Mouse (Mus musculus) limb, embryonic 14.5 days (tissue): ENCODE measurements around the gene Tmem50a. TPM values are rescaled to one million over a fixed set of nuclear protein-coding genes. Genes with fewer than 3 reads are reported as not detected.

Source experiments
- ATAC-seq: fragments of 200-750 bp; cut with Nextera tagmentation; 2 replicates; pipeline ENCODE4 v1.8.0; 2017; ENCODE audit warnings: low read depth, moderate number of reproducible peaks, moderate TSS enrichment; ENCODE audit not compliant: low FRiP score
- DNase-seq: peaks from one replicate; pipeline ENCODE4 v3.0.0-alpha.2; 2015; ENCODE audit warnings: low spot score
- H3K27ac ChIP-seq: fragments of 300-500 bp; sonication (generic); replicated peaks from 2 replicates; pipeline ENCODE4 v1.5.1; 2014; ENCODE audit warnings: low read depth, mild to moderate bottlenecking, low read length, moderate library complexity, mixed read lengths
- H3K27me3 ChIP-seq: fragments of 300-500 bp; sonication (generic); 2 replicates; pipeline ENCODE4 v1.6.1; 2014; ENCODE audit warnings: low read length, mixed read lengths; ENCODE audit not compliant: control insufficient read depth, insufficient read depth
- H3K36me3 ChIP-seq: fragments of 300-500 bp; sonication (generic); 2 replicates; pipeline ENCODE4 v1.6.1; 2014; ENCODE audit warnings: mild to moderate bottlenecking, low read length, moderate library complexity, mixed read lengths; ENCODE audit not compliant: control insufficient read depth, insufficient read depth
- H3K4me1 ChIP-seq: fragments of 300-500 bp; sonication (generic); 2 replicates; pipeline ENCODE4 v1.6.1; 2014; ENCODE audit warnings: antibody characterized with exemption, low read length, mixed read lengths; ENCODE audit not compliant: control insufficient read depth, insufficient read depth
- H3K4me2 ChIP-seq: fragments of 300-500 bp; sonication (generic); replicated peaks from 2 replicates; pipeline ENCODE4 v1.6.1; 2014; ENCODE audit warnings: low read depth, mild to moderate bottlenecking, low read length, moderate library complexity; ENCODE audit not compliant: severe bottlenecking
- H3K4me3 ChIP-seq: fragments of 300-500 bp; sonication (generic); replicated peaks from 2 replicates; pipeline ENCODE4 v1.5.1; 2014; ENCODE audit warnings: low read length
- H3K9ac ChIP-seq: fragments of 300-500 bp; sonication (generic); 2 replicates; pipeline ENCODE4 v1.6.1; 2014; ENCODE audit warnings: mild to moderate bottlenecking, low read depth, low read length, moderate library complexity; ENCODE audit not compliant: severe bottlenecking
- H3K9me3 ChIP-seq: fragments of 300-500 bp; sonication (generic); 2 replicates; pipeline ENCODE4 v1.6.1; 2016; ENCODE audit warnings: low read length; ENCODE audit not compliant: control insufficient read depth
- POLR2A ChIP-seq: fragments of 200-500 bp; IDR thresholded peaks from 2 replicates; pipeline ENCODE4 v1.8.0; 2012; ENCODE audit warnings: inconsistent platforms, mild to moderate bottlenecking, moderate library complexity, borderline replicate concordance; ENCODE audit not compliant: insufficient read depth, insufficient read length; ENCODE audit errors: extremely low read depth
- WGBS: fragments of 180-500 bp; shearing (Covaris S2); extraction: QIAGEN DNeasy Blood & Tissue Kit; methylation state at CpG from one replicate; pipeline ENCODE4 v1.1.7; 2014; 5-methylcytosine and 5-hydroxymethylcytosine counted together
- polyA plus RNA-seq, 2 experiments: library from polyadenylated mRNA; depleted of rRNA in 1 of 2; stranded (reverse) in 1 of 2; unstranded in 1 of 2; fragments of >200 nt; fragmentation: Nextera tagmentation in 1 of 2; extraction: Ambion mirVana in 1 of 2; gene quantifications; 2 replicates each; pipeline versions ENCODE4 v1.2.1 to v1.2.3; 2012 to 2014

Gene Tmem50a
- polyA plus RNA-seq, 2 experiments: 119 to 166 TPM

GRCm38 (mm10) chr4:134937240-134938176 is 22.7 kb upstream of the Tmem50a start:
- no peak for TF ChIP-seq POLR2A
- no peaks in the 10 kb centered on the region for H3K9me3 ChIP-seq
- H3K9ac ChIP-seq: no peak overlapping the region
- 60% methylated on average over 17 of the region's 17 CpGs for WGBS
- no peak overlapping the region for H3K27ac ChIP-seq
- DNase-seq: no peak
- H3K4me3 ChIP-seq: no peak overlapping the region
- H3K27me3 ChIP-seq: no peaks in the 10 kb centered on the region
- H3K4me1 ChIP-seq: no peaks in the 10 kb centered on the region
- no peak overlapping the region for H3K4me2 ChIP-seq
- peaks cover 46% of the 10 kb centered on the region for H3K36me3 ChIP-seq
- ATAC-seq: no peak

GRCm38 (mm10) chr4:134930684-134931481 is 16.1 kb upstream of the Tmem50a start, which contains the start of gene Syf2:
Syf2 (plus strand) TSS chr4:134930898.
- Histone ChIP-seq H3K4me2 (peak within 1 kb of the TSS; percentile 87), H3K36me3 (peaks cover 60% of the 10 kb centered on the region)

GRCm38 (mm10) chr4:134930190-134930589 is 15.4 kb upstream of the Tmem50a start:
- peak overlapping the region; percentile 54 for H3K4me2 ChIP-seq
- no peak overlapping the region for H3K27ac ChIP-seq
- 25% methylated on average over 9 of the region's 9 CpGs for WGBS
- TF ChIP-seq POLR2A: no peak
- no peaks in the 10 kb centered on the region for H3K9me3 ChIP-seq
- H3K27me3 ChIP-seq: no peaks in the 10 kb centered on the region
- peak overlapping the region; percentile 97 for H3K4me3 ChIP-seq
- H3K4me1 ChIP-seq: peaks cover 13% of the 10 kb centered on the region
- DNase-seq (no peak), ATAC-seq (no peak)
- peaks cover 60% of the 10 kb centered on the region for H3K36me3 ChIP-seq
- H3K9ac ChIP-seq: no peak overlapping the region

More at GRCm38 (mm10) chr4:134930684-134931481, 16.1 kb upstream of the Tmem50a start, which contains the start of gene Syf2:
- peaks cover 6% of the 10 kb centered on the region for H3K4me1 ChIP-seq
- peak within 1 kb of the TSS; percentile 55; the same call in 1 of the 2 replicates for H3K27ac ChIP-seq
- H3K27me3 ChIP-seq: no peaks in the 10 kb centered on the region
- peak within 1 kb of the TSS; percentile 97 for H3K4me3 ChIP-seq
- DNase-seq (peak; percentile 97), ATAC-seq (peak; percentile 94)
- no peak for TF ChIP-seq POLR2A
- no peaks in the 10 kb centered on the region for H3K9me3 ChIP-seq
- under 1% methylated on average over 62 of the region's 68 CpGs for WGBS
- peak within 1 kb of the TSS; percentile 72 for H3K9ac ChIP-seq

- no peaks in the 10 kb centered on the region for H3K9me3 ChIP-seq
- no peak for TF ChIP-seq POLR2A
- H3K36me3 ChIP-seq: peaks cover 58% of the 10 kb centered on the region
- H3K27ac ChIP-seq: no peak overlapping the region
- ATAC-seq (no peak), DNase-seq (no peak)
- H3K4me1 ChIP-seq: peaks cover 17% of the 10 kb centered on the region
- no peak overlapping the region for H3K4me3 ChIP-seq
- 74% methylated on average over 4 of the region's 4 CpGs for WGBS
- no peak overlapping the region for H3K9ac ChIP-seq
- no peak overlapping the region for H3K4me2 ChIP-seq
- H3K27me3 ChIP-seq: no peaks in the 10 kb centered on the region
Observed at GRCm38 (mm10) chr4:134929536-134929935, 14.7 kb upstream of the Tmem50a start.

GRCm38 (mm10) chr4:134928464-134928836 is 13.6 kb upstream of the Tmem50a start:
- 81% methylated on average over 1 of the region's 1 CpGs for WGBS
- Histone ChIP-seq H3K4me1 (peaks cover 17% of the 10 kb centered on the region), H3K4me2 (no peak overlapping the region), H3K4me3 (no peak overlapping the region), H3K27me3 (no peaks in the 10 kb centered on the region), H3K9me3 (no peaks in the 10 kb centered on the region), H3K36me3 (peaks cover 54% of the 10 kb centered on the region), H3K27ac (no peak overlapping the region), H3K9ac (no peak overlapping the region)
- ATAC-seq (no peak), DNase-seq (no peak)
- no peak for TF ChIP-seq POLR2A
